Mouse (Mus musculus) hindbrain, embryonic 14.5 days (tissue): ENCODE data around the gene Gm2a. TPM values are rescaled to one million over a fixed set of nuclear protein-coding genes. Genes with fewer than 3 reads are reported as not detected.
"Not testable (repeated sequence)": the region's sequence is repeated elsewhere in the genome, so short reads cannot be mapped to it uniquely, and the experiment has no call there.

Experiments used
- ATAC-seq: fragments of 200-750 bp; cut with Nextera tagmentation; 2 replicates; pipeline ENCODE4 v1.8.0; 2017; ENCODE audit warnings: moderate number of reproducible peaks, mild to moderate bottlenecking, moderate TSS enrichment, moderate library complexity; ENCODE audit not compliant: low FRiP score
- DNase-seq: peaks from one replicate; pipeline ENCODE4 v3.0.0-alpha.2; 2015; ENCODE audit warnings: low spot score
- H3K27ac ChIP-seq: fragments of 300-500 bp; sonication (generic); 2 replicates; pipeline ENCODE4 v1.5.1; 2014; ENCODE audit warnings: mild to moderate bottlenecking, moderate library complexity
- H3K27me3 ChIP-seq: fragments of 300-500 bp; sonication (generic); 2 replicates; pipeline ENCODE4 v1.6.1; 2014; ENCODE audit warnings: mild to moderate bottlenecking, low read length, mixed read lengths; ENCODE audit not compliant: control insufficient read depth, insufficient read depth
- H3K36me3 ChIP-seq: fragments of 300-500 bp; sonication (generic); replicated peaks from 2 replicates; pipeline ENCODE4 v1.6.1; 2014; ENCODE audit not compliant: control insufficient read depth, insufficient read depth
- H3K4me1 ChIP-seq: fragments of 300-500 bp; sonication (generic); replicated peaks from 2 replicates; pipeline ENCODE4 v1.6.1; 2014; ENCODE audit warnings: antibody characterized with exemption, low read length, mixed read lengths; ENCODE audit not compliant: control insufficient read depth, insufficient read depth
- H3K4me2 ChIP-seq: fragments of 300-500 bp; sonication (generic); replicated peaks from 2 replicates; pipeline ENCODE4 v1.6.1; 2014; ENCODE audit warnings: mild to moderate bottlenecking, moderate library complexity
- H3K4me3 ChIP-seq: fragments of 300-500 bp; sonication (generic); replicated peaks from 2 replicates; pipeline ENCODE4 v1.5.1; 2014; ENCODE audit warnings: mild to moderate bottlenecking, low read length
- H3K9ac ChIP-seq: fragments of 300-500 bp; sonication (generic); 2 replicates; pipeline ENCODE4 v1.6.1; 2014
- H3K9me3 ChIP-seq: fragments of 300-500 bp; sonication (generic); 2 replicates; pipeline ENCODE4 v1.6.1; 2016; ENCODE audit warnings: low read length; ENCODE audit not compliant: control insufficient read depth
- WGBS: fragments of 180-500 bp; shearing (Covaris S2); extraction: QIAGEN DNeasy Blood & Tissue Kit; methylation state at CpG from one replicate; pipeline ENCODE4 v1.1.7; 2014; 5-methylcytosine and 5-hydroxymethylcytosine counted together
- polyA plus RNA-seq: library from polyadenylated mRNA; unstranded; fragments of >200 nt; fragmentation: Nextera tagmentation; extraction: Ambion mirVana; gene quantifications from 2 replicates; pipeline ENCODE4 v1.2.1, GENCODE M21; 2014

The Gm2a gene
- polyA plus RNA-seq, 1 experiment from 2014 or later, result 32.9 TPM

DNA sequence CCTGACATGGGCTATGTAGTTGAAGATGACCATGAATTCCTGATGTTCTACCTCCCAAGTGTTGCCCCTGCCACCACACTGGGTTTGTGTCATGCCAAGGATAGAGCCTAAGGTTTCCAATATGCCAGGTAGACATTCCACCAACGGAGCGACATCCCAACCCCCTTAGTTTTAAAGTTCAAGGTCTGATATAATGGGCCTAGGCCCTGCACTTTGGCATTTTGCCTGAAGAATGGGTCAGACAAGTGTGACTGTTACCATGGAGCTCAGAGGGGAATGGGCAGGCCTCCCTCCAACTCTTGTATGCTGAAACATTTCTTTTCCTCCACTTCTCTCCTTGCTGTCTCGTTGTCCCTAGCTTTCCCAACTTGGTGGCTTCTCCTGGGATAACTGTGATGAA, 5.3 kb downstream of the Gm2a start:
- Histone ChIP-seq H3K4me2 (no peak overlapping the region), H3K9me3 (no peaks in the 10 kb centered on the region), H3K27ac (no peak overlapping the region), H3K27me3 (no peaks in the 10 kb centered on the region), H3K36me3 (peaks cover 7% of the 10 kb centered on the region; the same call in 1 of the 2 replicates), H3K9ac (no peak overlapping the region), H3K4me3 (no peak overlapping the region), H3K4me1 (peaks cover 4% of the 10 kb centered on the region; the same call in 1 of the 2 replicates)
- WGBS, result 54% methylated on average over 3 of the region's 3 CpGs
- DNase-seq, result peak; percentile 42
- no peak for ATAC-seq

DNA sequence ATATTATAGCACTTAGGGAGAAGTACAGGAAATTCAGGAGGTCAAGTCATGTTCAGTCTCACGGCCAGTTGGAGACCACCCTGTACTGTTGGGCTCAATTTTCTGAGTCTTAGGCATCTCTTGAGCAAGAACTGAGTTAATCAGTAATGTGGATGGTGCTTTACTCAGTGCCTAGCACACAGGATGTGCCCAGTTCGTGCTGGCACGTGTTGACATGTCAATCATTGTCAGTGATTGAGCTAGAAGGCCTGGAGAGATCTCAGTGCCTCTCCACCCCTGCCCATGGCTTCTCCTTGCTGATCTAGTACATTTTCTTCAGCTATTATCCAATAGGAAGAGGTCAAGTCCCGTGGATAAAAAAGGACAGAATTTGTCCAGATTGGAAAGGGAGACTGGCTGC, 7.5 kb downstream of the Gm2a start:
- ATAC-seq, result no peak
- no peak overlapping the region for H3K27ac ChIP-seq
- no peaks in the 10 kb centered on the region for H3K4me1 ChIP-seq
- no peak overlapping the region for H3K4me3 ChIP-seq
- H3K4me2 ChIP-seq, result no peak overlapping the region
- no peak overlapping the region for H3K9ac ChIP-seq
- no peaks in the 10 kb centered on the region for H3K9me3 ChIP-seq
- no peaks in the 10 kb centered on the region for H3K27me3 ChIP-seq
- DNase-seq, result no peak
- H3K36me3 ChIP-seq, result peaks cover 7% of the 10 kb centered on the region
- 89% methylated on average over 4 of the region's 4 CpGs for WGBS

- Histone ChIP-seq H3K9me3 (no peaks in the 10 kb centered on the region), H3K4me3 (no peak overlapping the region), H3K27ac (no peak overlapping the region), H3K4me2 (no peak overlapping the region), H3K9ac (no peak overlapping the region), H3K36me3 (peaks cover 7% of the 10 kb centered on the region), H3K27me3 (no peaks in the 10 kb centered on the region), H3K4me1 (no peaks in the 10 kb centered on the region)
- 100% methylated on average over 1 of the region's 1 CpGs for WGBS
- ATAC-seq (no peak), DNase-seq (no peak)
Observed at GRCm38 (mm10) chr11:55106636-55107035, 8.7 kb downstream of the Gm2a start.

- Histone ChIP-seq H3K4me3 (no peak overlapping the region), H3K9me3 (no peaks in the 10 kb centered on the region), H3K9ac (no peak overlapping the region), H3K36me3 (peaks cover 7% of the 10 kb centered on the region), H3K27ac (no peak overlapping the region), H3K4me1 (no peaks in the 10 kb centered on the region), H3K4me2 (no peak overlapping the region), H3K27me3 (no peaks in the 10 kb centered on the region)
- no peak for ATAC-seq
- no peak for DNase-seq
- WGBS, result 93% methylated on average over 7 of the region's 7 CpGs
Observed at GRCm38 (mm10) chr11:55109521-55110300, 11.8 kb downstream of the Gm2a start.

- Histone ChIP-seq H3K4me1 (no peaks in the 10 kb centered on the region), H3K27me3 (no peaks in the 10 kb centered on the region), H3K9ac (no peak overlapping the region), H3K4me3 (no peak overlapping the region), H3K27ac (no peak overlapping the region), H3K36me3 (peaks cover 7% of the 10 kb centered on the region), H3K9me3 (no peaks in the 10 kb centered on the region), H3K4me2 (no peak overlapping the region)
- DNase-seq (no peak), ATAC-seq (no peak)
- WGBS, result 83% methylated on average over 7 of the region's 7 CpGs
Observed at GRCm38 (mm10) chr11:55110566-55111169, 12.8 kb downstream of the Gm2a start.

GRCm38 (mm10) chr11:55113209-55113860, 15.4 kb downstream of the Gm2a start:
- Histone ChIP-seq H3K9ac (no peak overlapping the region), H3K27me3 (no peaks in the 10 kb centered on the region), H3K27ac (no peak overlapping the region), H3K4me3 (no peak overlapping the region), H3K4me2 (no peak overlapping the region), H3K4me1 (no peaks in the 10 kb centered on the region), H3K9me3 (no peaks in the 10 kb centered on the region), H3K36me3 (no peaks in the 10 kb centered on the region; the same call in 1 of the 2 replicates)
- ATAC-seq, result no peak
- no peak for DNase-seq
- WGBS, result 64% methylated on average over 7 of the region's 7 CpGs

DNA sequence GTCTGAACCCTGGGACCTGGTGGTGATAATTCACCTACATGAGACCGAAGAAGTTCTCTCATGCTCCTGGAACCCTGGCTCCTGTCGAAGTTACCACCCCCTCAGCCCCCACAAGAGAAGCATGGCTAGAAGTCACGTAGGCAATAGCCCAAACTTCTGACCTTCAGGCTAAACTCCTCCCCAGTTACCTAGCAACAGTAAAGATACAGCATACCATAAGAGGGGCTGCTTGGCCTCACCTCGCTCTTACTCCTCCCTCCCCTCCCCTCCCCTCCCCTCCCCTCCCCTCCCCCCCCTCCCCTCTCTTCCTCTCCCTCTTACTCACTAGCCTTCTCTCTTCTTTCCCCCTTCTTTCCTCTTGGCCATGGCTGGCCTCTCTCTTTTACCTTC, 15.9 kb downstream of the Gm2a start:
- ATAC-seq, result not testable (repeated sequence)
- 42% methylated on average over 4 of the region's 4 CpGs for WGBS

GRCm38 (mm10) chr11:55114291-55114690, 16.4 kb downstream of the Gm2a start:
- H3K27me3 ChIP-seq, result no peaks in the 10 kb centered on the region
- H3K9ac ChIP-seq, result no peak overlapping the region
- ATAC-seq, result no peak
- H3K4me3 ChIP-seq, result no peak overlapping the region
- 90% methylated on average over 2 of the region's 2 CpGs for WGBS
- no peak for DNase-seq
- no peaks in the 10 kb centered on the region for H3K9me3 ChIP-seq
- no peak overlapping the region for H3K27ac ChIP-seq
- no peaks in the 10 kb centered on the region for H3K36me3 ChIP-seq
- H3K4me2 ChIP-seq, result no peak overlapping the region
- H3K4me1 ChIP-seq, result no peaks in the 10 kb centered on the region

More for the DNA sequence above, 15.9 kb downstream of the Gm2a start:
- not testable (repeated sequence) for H3K4me3 ChIP-seq, H3K36me3 ChIP-seq, H3K27ac ChIP-seq, H3K9me3 ChIP-seq, DNase-seq, H3K9ac ChIP-seq, H3K27me3 ChIP-seq, H3K4me2 ChIP-seq, H3K4me1 ChIP-seq

DNA sequence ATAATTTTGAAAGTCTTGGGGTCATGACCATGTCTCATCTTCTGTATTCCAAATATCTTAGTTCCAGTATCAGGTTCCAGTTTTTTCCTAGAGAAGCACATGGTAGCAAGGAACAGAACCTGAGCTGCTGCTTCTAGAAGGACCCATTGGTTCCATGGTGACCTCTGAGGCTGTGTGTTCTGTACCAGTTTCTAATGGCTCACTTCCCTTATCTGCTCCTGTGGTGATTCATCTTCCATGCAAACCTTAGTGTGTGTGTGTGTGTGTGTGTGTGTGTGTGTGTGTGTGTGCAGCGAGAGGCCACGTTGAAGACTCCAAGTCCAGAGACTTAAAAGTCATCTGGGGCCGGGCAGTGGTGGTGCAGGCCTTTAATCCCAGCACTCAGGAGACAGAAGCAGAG, 18.1 kb downstream of the Gm2a start:
- no peak for ATAC-seq
- 94% methylated on average over 3 of the region's 3 CpGs for WGBS

More for the DNA sequence above, 18.1 kb downstream of the Gm2a start:
- no peak for DNase-seq
- no peaks in the 10 kb centered on the region for H3K4me1 ChIP-seq
- no peak overlapping the region for H3K4me2 ChIP-seq
- no peaks in the 10 kb centered on the region for H3K9me3 ChIP-seq
- no peak overlapping the region for H3K27ac ChIP-seq
- H3K9ac ChIP-seq, result no peak overlapping the region
- no peak overlapping the region for H3K4me3 ChIP-seq
- H3K27me3 ChIP-seq, result no peaks in the 10 kb centered on the region
- H3K36me3 ChIP-seq, result no peaks in the 10 kb centered on the region
